Mouse (Mus musculus) megakaryocyte, embryonic 14.5 days (primary cell): ENCODE data around the gene Ash1l.

ENCODE experiments used
- FLI1 ChIP-seq: IDR thresholded peaks from 2 replicates; pipeline ENCODE4 v1.6.1; 2012; ENCODE audit warnings: low read length, inconsistent platforms, mixed read lengths
- GATA1 ChIP-seq: IDR thresholded peaks from 3 replicates; pipeline ENCODE4 v1.6.1; 2012; ENCODE audit warnings: mixed read lengths, low read length, inconsistent platforms, borderline replicate concordance

- TF ChIP-seq GATA1 (no peak), FLI1 (no peak)
Measured at GRCm38 (mm10) chr3:89108146-89108545, 157.7 kb downstream of the Ash1l start.
